Mouse (Mus musculus) hindbrain, postnatal 0 days (tissue): ENCODE measurements at regions not wholly inside any gene's neighbourhood (a gene's known extent, or its start where the extent isn't known, plus 50 kb on each side); places are given as distances from the start of the nearest gene placed in this dataset.

Experiments used
- ATAC-seq: fragments of 200-750 bp; cut with Nextera tagmentation; 2 replicates; pipeline ENCODE4 v1.8.0; 2017; ENCODE audit warnings: mild to moderate bottlenecking, moderate TSS enrichment, moderate library complexity
- DNase-seq: peaks from one replicate; pipeline ENCODE4 v3.0.0-alpha.2; 2015; ENCODE audit warnings: low spot score
- H3K27ac ChIP-seq: fragments of 300-500 bp; sonication (generic); 2 replicates; pipeline ENCODE4 v1.5.1; 2014; ENCODE audit warnings: mild to moderate bottlenecking
- H3K27me3 ChIP-seq: fragments of 300-500 bp; sonication (generic); 2 replicates; pipeline ENCODE4 v1.6.1; 2014; ENCODE audit warnings: low read length, mixed read lengths; ENCODE audit not compliant: insufficient read depth
- H3K36me3 ChIP-seq: fragments of 300-500 bp; sonication (generic); 2 replicates; pipeline ENCODE4 v1.6.1; 2014; ENCODE audit warnings: low read length, mixed read lengths; ENCODE audit not compliant: insufficient read depth
- H3K4me1 ChIP-seq: fragments of 300-500 bp; sonication (generic); 2 replicates; pipeline ENCODE4 v1.6.1; 2014; ENCODE audit warnings: antibody characterized with exemption, low read length, mixed read lengths; ENCODE audit not compliant: insufficient read depth
- H3K4me2 ChIP-seq: fragments of 300-500 bp; sonication (generic); 2 replicates; pipeline ENCODE4 v1.6.1; 2014; ENCODE audit warnings: low read depth, mild to moderate bottlenecking, low read length, moderate library complexity, mixed read lengths
- H3K4me3 ChIP-seq: fragments of 300-500 bp; sonication (generic); 2 replicates; pipeline ENCODE4 v1.5.1; 2014; ENCODE audit warnings: low read length
- H3K9ac ChIP-seq: fragments of 300-500 bp; sonication (generic); replicated peaks from 2 replicates; pipeline ENCODE4 v1.6.1; 2014; ENCODE audit warnings: mild to moderate bottlenecking, low read length, moderate library complexity, mixed read lengths
- H3K9me3 ChIP-seq: fragments of 300-500 bp; sonication (generic); 2 replicates; pipeline ENCODE4 v1.6.1; 2016; ENCODE audit warnings: low read length, mixed read lengths
- CTCF ChIP-seq: IDR thresholded peaks from 2 replicates; pipeline ENCODE4 v1.5.1; 2016; ENCODE audit warnings: antibody characterized with exemption, control low read depth, low read depth
- WGBS: fragments of 180-500 bp; shearing (Covaris S2); extraction: QIAGEN DNeasy Blood & Tissue Kit; methylation state at CpG from one replicate; pipeline ENCODE4 v1.1.7; 2014; 5-methylcytosine and 5-hydroxymethylcytosine counted together

GRCm38 (mm10) chr5:63331186-63331585 lies 317.7 kb upstream of the Nwd2 start:
- Histone ChIP-seq H3K4me1 (no peaks in the 10 kb centered on the region), H3K4me2 (no peak overlapping the region), H3K9me3 (no peaks in the 10 kb centered on the region), H3K36me3 (no peaks in the 10 kb centered on the region), H3K27ac (no peak overlapping the region), H3K4me3 (no peak overlapping the region), H3K27me3 (no peaks in the 10 kb centered on the region), H3K9ac (no peak overlapping the region)
- ATAC-seq (no peak), DNase-seq (no peak)
- TF ChIP-seq CTCF, result no peak

GRCm38 (mm10) chr5:63351108-63351507 lies 297.8 kb upstream of the Nwd2 start:
- Histone ChIP-seq H3K9me3 (no peaks in the 10 kb centered on the region), H3K4me1 (no peaks in the 10 kb centered on the region), H3K9ac (no peak overlapping the region), H3K36me3 (no peaks in the 10 kb centered on the region), H3K4me3 (no peak overlapping the region), H3K27ac (no peak overlapping the region), H3K4me2 (no peak overlapping the region), H3K27me3 (no peaks in the 10 kb centered on the region)
- 73% methylated on average over 2 of the region's 2 CpGs for WGBS
- no peak for DNase-seq
- no peak for ATAC-seq
- no peak for TF ChIP-seq CTCF

- H3K27ac ChIP-seq, result no peak overlapping the region
- no peaks in the 10 kb centered on the region for H3K4me1 ChIP-seq
- ATAC-seq (no peak), DNase-seq (no peak)
- H3K36me3 ChIP-seq, result no peaks in the 10 kb centered on the region
- H3K4me2 ChIP-seq, result no peak overlapping the region
- no peak overlapping the region for H3K4me3 ChIP-seq
- H3K27me3 ChIP-seq, result no peaks in the 10 kb centered on the region
- WGBS, result 71% methylated on average over 2 of the region's 2 CpGs
- no peak overlapping the region for H3K9ac ChIP-seq
- no peak for TF ChIP-seq CTCF
- H3K9me3 ChIP-seq, result no peaks in the 10 kb centered on the region
Observed at GRCm38 (mm10) chr5:63391956-63392355, 256.9 kb upstream of the Nwd2 start.

GRCm38 (mm10) chr5:63397963-63398362 lies 250.9 kb upstream of the Nwd2 start:
- no peak overlapping the region for H3K9ac ChIP-seq
- DNase-seq (peak; percentile 3), ATAC-seq (no peak)
- H3K4me3 ChIP-seq, result no peak overlapping the region
- 49% methylated on average over 3 of the region's 3 CpGs for WGBS
- no peaks in the 10 kb centered on the region for H3K36me3 ChIP-seq
- TF ChIP-seq CTCF, result no peak
- no peaks in the 10 kb centered on the region for H3K4me1 ChIP-seq
- H3K9me3 ChIP-seq, result no peaks in the 10 kb centered on the region
- H3K27ac ChIP-seq, result no peak overlapping the region
- H3K27me3 ChIP-seq, result no peaks in the 10 kb centered on the region
- H3K4me2 ChIP-seq, result no peak overlapping the region

GRCm38 (mm10) chr5:63430167-63430566 lies 218.7 kb upstream of the Nwd2 start:
- Histone ChIP-seq H3K9me3 (no peaks in the 10 kb centered on the region), H3K27me3 (no peaks in the 10 kb centered on the region), H3K36me3 (no peaks in the 10 kb centered on the region), H3K4me1 (no peaks in the 10 kb centered on the region), H3K4me3 (no peak overlapping the region), H3K27ac (no peak overlapping the region), H3K4me2 (no peak overlapping the region), H3K9ac (no peak overlapping the region)
- 77% methylated on average over 3 of the region's 3 CpGs for WGBS
- TF ChIP-seq CTCF, result no peak
- ATAC-seq, result no peak
- DNase-seq, result no peak

GRCm38 (mm10) chr5:63444407-63444806 lies 204.5 kb upstream of the Nwd2 start:
- DNase-seq, result no peak

GRCm38 (mm10) chr5:63445171-63445570 lies 203.7 kb upstream of the Nwd2 start:
- H3K4me3 ChIP-seq, result no peak overlapping the region
- H3K27ac ChIP-seq, result no peak overlapping the region
- no peaks in the 10 kb centered on the region for H3K9me3 ChIP-seq
- DNase-seq (no peak), ATAC-seq (no peak)
- H3K27me3 ChIP-seq, result no peaks in the 10 kb centered on the region
- no peak for TF ChIP-seq CTCF
- WGBS, result 46% methylated on average over 4 of the region's 4 CpGs
- H3K36me3 ChIP-seq, result no peaks in the 10 kb centered on the region
- H3K4me1 ChIP-seq, result no peaks in the 10 kb centered on the region
- H3K9ac ChIP-seq, result no peak overlapping the region
- no peak overlapping the region for H3K4me2 ChIP-seq

More at GRCm38 (mm10) chr5:63444407-63444806, 204.5 kb upstream of the Nwd2 start:
- no peak overlapping the region for H3K4me3 ChIP-seq
- no peaks in the 10 kb centered on the region for H3K4me1 ChIP-seq
- H3K4me2 ChIP-seq, result no peak overlapping the region
- H3K9ac ChIP-seq, result no peak overlapping the region
- no peak for TF ChIP-seq CTCF
- no peak overlapping the region for H3K27ac ChIP-seq
- H3K27me3 ChIP-seq, result no peaks in the 10 kb centered on the region
- 62% methylated on average over 3 of the region's 3 CpGs for WGBS
- H3K9me3 ChIP-seq, result no peaks in the 10 kb centered on the region
- ATAC-seq, result no peak
- H3K36me3 ChIP-seq, result no peaks in the 10 kb centered on the region
